Mouse (Mus musculus): ENCODE data around the gene 1700001L19Rik.
"Not testable (repeated sequence)": the region's sequence is repeated elsewhere in the genome, so short reads cannot be mapped to it uniquely, and the experiment has no call there.

The 1700001L19Rik gene

GRCm38 (mm10) chr13:68597199-68597598 is at the start of gene 1700001L19Rik:
1700001L19Rik (plus strand) TSS chr13:68597421.
- DNase-seq (ENCODE audit: low read depth, low spot score): peak; percentile 48

GRCm38 (mm10) chr13:68553391-68553790 is 43.8 kb upstream of the 1700001L19Rik start:
- not testable (repeated sequence) for DNase-seq (ENCODE audit: low read depth, low spot score)

GRCm38 (mm10) chr13:68568110-68568509 is 29.1 kb upstream of the 1700001L19Rik start:
- peak; percentile 59 for DNase-seq (ENCODE audit: low read depth, low spot score)

GRCm38 (mm10) chr13:68568548-68568947 is 28.7 kb upstream of the 1700001L19Rik start:
- peak; percentile 12 for DNase-seq (ENCODE audit: low read depth, low spot score)

GRCm38 (mm10) chr13:68569589-68570336 is 27.5 kb upstream of the 1700001L19Rik start:
- DNase-seq (ENCODE audit: low read depth, low spot score): peak; percentile 88

GRCm38 (mm10) chr13:68572247-68572646 is 25.0 kb upstream of the 1700001L19Rik start:
- no peak for DNase-seq (ENCODE audit: low read depth, low spot score)

GRCm38 (mm10) chr13:68572966-68573913 is 24.0 kb upstream of the 1700001L19Rik start:
- peak; percentile 90 for DNase-seq (ENCODE audit: low read depth, low spot score)

GRCm38 (mm10) chr13:68574398-68574797 is 22.8 kb upstream of the 1700001L19Rik start:
- DNase-seq (ENCODE audit: low read depth, low spot score): no peak

- DNase-seq (ENCODE audit: low read depth, low spot score): no peak
Measured at GRCm38 (mm10) chr13:68577945-68578344, 19.3 kb upstream of the 1700001L19Rik start.

GRCm38 (mm10) chr13:68581086-68581740 is 16.0 kb upstream of the 1700001L19Rik start:
- DNase-seq (ENCODE audit: low read depth, low spot score): no peak

- peak; percentile 94 for DNase-seq (ENCODE audit: low read depth, low spot score)
Measured at GRCm38 (mm10) chr13:68581747-68582516, 15.3 kb upstream of the 1700001L19Rik start, which contains the start of the genes Mtrr and Fastkd3. Mtrr (minus strand) TSS chr13:68582149. Fastkd3 (plus strand) TSS chr13:68582234.

GRCm38 (mm10) chr13:68582517-68582780 is 14.8 kb upstream of the 1700001L19Rik start:
- DNase-seq (ENCODE audit: low read depth, low spot score): peak; percentile 46

GRCm38 (mm10) chr13:68583961-68584360 is 13.3 kb upstream of the 1700001L19Rik start:
- no peak for DNase-seq (ENCODE audit: low read depth, low spot score)

GRCm38 (mm10) chr13:68585441-68585840 is 11.8 kb upstream of the 1700001L19Rik start:
- DNase-seq (ENCODE audit: low read depth, low spot score): peak; percentile 27

GRCm38 (mm10) chr13:68588352-68588751 is 8.9 kb upstream of the 1700001L19Rik start:
- no peak for DNase-seq (ENCODE audit: low read depth, low spot score)

GRCm38 (mm10) chr13:68593797-68594196 is 3.4 kb upstream of the 1700001L19Rik start:
- DNase-seq (ENCODE audit: low read depth, low spot score): no peak

- DNase-seq (ENCODE audit: low read depth, low spot score): peak; percentile 64
Measured at GRCm38 (mm10) chr13:68597667-68598066, 446 bp downstream of the 1700001L19Rik start.

GRCm38 (mm10) chr13:68598953-68599352 is 1.7 kb downstream of the 1700001L19Rik start:
- DNase-seq (ENCODE audit: low read depth, low spot score): peak; percentile 34

GRCm38 (mm10) chr13:68601184-68601583 is 4.0 kb downstream of the 1700001L19Rik start:
- no peak for DNase-seq (ENCODE audit: low read depth, low spot score)

GRCm38 (mm10) chr13:68603085-68603484 is 5.9 kb downstream of the 1700001L19Rik start:
- DNase-seq (ENCODE audit: low read depth, low spot score): no peak

- peak; percentile 86 for DNase-seq (ENCODE audit: low read depth, low spot score)
Measured at GRCm38 (mm10) chr13:68605689-68606126, 8.5 kb downstream of the 1700001L19Rik start.
